Mouse (Mus musculus): ENCODE results near the gene Tmem258. TPM values are rescaled to one million over a fixed set of nuclear protein-coding genes. Genes with fewer than 3 reads are reported as not detected.

The Tmem258 gene
- total and polyA plus RNA-seq, 2 experiments from 2014 or later = 102 to 310 TPM

DNA sequence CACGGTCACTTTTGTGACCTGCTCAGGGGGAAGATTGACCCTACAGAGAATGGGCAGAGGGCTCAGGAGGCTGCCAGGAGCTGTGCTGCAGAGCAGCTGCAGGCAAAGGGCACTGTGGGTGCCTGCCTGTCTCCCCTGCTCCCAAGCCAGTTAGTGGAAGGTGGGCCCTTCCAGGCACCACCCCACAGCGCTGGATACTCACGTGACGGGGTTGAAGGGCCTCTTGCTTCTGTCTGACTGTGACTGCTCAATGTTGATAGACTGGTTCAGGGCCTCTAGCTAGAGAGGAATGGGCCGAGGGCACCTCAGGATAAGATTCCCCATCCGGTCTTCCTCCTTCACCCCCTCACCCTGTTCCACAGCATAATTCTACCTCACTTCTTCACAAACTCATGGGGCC is 15.8 kb downstream of the Tmem258 start:
- H3K27ac ChIP-seq (ENCODE audit: low read depth, low read length) = no peak overlapping the region
- 79% methylated on average over 6 of the region's 6 CpGs for WGBS
- DNase-seq = no peak
- H3K9me3 ChIP-seq (ENCODE audit: low read length) = no peaks in the 10 kb centered on the region
- H3K36me3 ChIP-seq (ENCODE audit: insufficient read depth) = no peaks in the 10 kb centered on the region
- no peak overlapping the region for H3K4me3 ChIP-seq (ENCODE audit: low read depth, low read length)
- no peak overlapping the region for H3K4me2 ChIP-seq (ENCODE audit: low read depth)
- no peak for TF ChIP-seq CTCF (IDR thresholded peaks at IDR 0.05; ENCODE audit: low read depth)
- no peak for ATAC-seq
- H3K27me3 ChIP-seq (ENCODE audit: insufficient read depth, low read length) = no peaks in the 10 kb centered on the region
- no peak overlapping the region for H3K9ac ChIP-seq
- no peaks in the 10 kb centered on the region for H3K4me1 ChIP-seq (ENCODE audit: insufficient read depth)

DNA sequence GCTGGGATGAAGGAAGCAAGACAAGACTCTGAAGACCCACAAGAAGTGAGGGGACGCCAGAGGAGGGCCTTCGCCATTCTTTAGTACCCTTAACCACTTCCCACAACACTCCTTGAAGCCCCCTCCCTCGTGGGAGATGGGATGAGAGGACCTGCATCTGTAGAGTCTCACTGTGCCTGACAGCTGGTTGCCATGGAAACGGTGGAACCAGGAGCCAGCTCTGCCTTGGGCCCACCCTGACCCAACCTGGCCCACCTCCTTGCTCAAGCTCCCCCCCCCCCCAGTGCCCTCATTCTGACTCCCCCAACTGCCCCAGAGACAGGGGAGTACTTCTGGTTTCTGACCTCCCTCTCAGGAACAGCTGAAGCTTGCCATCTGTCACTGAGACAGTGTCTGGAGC is 17.8 kb downstream of the Tmem258 start:
- DNase-seq (no peak), ATAC-seq (0 out of 2 replicates have a peak, but pooled peaks have one; percentile 51)
- no peaks in the 10 kb centered on the region for H3K36me3 ChIP-seq (ENCODE audit: insufficient read depth)

DNA sequence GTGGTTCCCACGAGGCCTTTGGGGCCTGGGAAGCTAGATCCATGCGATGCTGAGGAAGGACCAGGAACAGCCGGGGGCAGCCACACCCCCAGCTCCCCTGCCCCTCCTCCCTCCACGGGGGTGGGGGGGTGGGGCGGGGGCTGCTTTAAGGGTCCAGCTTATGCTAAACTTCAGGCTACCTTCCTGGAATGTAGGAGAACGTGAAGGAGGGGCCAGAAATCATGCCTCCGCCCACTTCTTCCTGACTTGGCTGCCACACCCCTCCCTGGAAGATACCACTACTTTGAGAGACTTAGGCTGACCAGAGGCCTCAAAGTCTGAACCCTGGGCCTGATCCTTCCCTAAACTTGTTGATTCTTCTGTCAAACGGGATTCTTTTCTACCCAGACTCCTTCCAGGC is 18.8 kb downstream of the Tmem258 start:
- Histone ChIP-seq H3K4me1 (ENCODE audit: insufficient read depth) (no peaks in the 10 kb centered on the region), H3K9ac (no peak overlapping the region), H3K4me3 (ENCODE audit: low read depth, low read length) (no peak overlapping the region), H3K36me3 (ENCODE audit: insufficient read depth) (no peaks in the 10 kb centered on the region), H3K4me2 (ENCODE audit: low read depth) (no peak overlapping the region), H3K27me3 (ENCODE audit: insufficient read depth, low read length) (no peaks in the 10 kb centered on the region), H3K9me3 (ENCODE audit: low read length) (no peaks in the 10 kb centered on the region), H3K27ac (ENCODE audit: low read depth, low read length) (no peak overlapping the region)
- DNase-seq = no peak
- ATAC-seq = no peak
- WGBS = 53% methylated on average over 8 of the region's 8 CpGs
- no peak for TF ChIP-seq CTCF (IDR thresholded peaks at IDR 0.05; ENCODE audit: low read depth)

More for the DNA sequence above, 17.8 kb downstream of the Tmem258 start:
- TF ChIP-seq CTCF (IDR thresholded peaks at IDR 0.05; ENCODE audit: low read depth) = no peak
- Histone ChIP-seq H3K27me3 (ENCODE audit: insufficient read depth, low read length) (no peaks in the 10 kb centered on the region), H3K4me2 (ENCODE audit: low read depth) (no peak overlapping the region), H3K4me1 (ENCODE audit: insufficient read depth) (no peaks in the 10 kb centered on the region), H3K4me3 (ENCODE audit: low read depth, low read length) (no peak overlapping the region), H3K9me3 (ENCODE audit: low read length) (no peaks in the 10 kb centered on the region), H3K27ac (ENCODE audit: low read depth, low read length) (no peak overlapping the region), H3K9ac (no peak overlapping the region)
- 67% methylated on average over 4 of the region's 4 CpGs for WGBS

DNA sequence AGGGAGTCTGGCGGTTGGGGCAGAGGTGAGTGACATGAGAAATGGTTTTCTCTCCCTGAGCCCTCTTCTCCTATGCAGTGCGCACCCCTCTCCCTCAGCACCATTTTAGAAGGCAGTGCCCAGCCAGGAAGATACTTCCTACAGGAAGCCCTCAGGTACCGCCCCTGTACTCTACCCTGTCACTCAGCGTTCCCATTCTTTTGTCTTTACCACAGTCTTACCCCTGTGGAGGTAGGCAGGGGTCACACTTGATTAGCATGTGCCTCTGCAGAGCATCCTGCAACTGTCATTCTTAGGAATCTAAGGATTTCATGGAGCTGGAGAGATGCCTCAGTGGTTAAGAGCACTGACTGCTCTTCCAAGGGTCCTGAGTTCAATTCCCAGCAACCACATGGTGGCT is 19.7 kb downstream of the Tmem258 start:
- 74% methylated on average over 4 of the region's 4 CpGs for WGBS
- Histone ChIP-seq H3K27ac (ENCODE audit: low read depth, low read length) (no peak overlapping the region), H3K4me2 (ENCODE audit: low read depth) (no peak overlapping the region), H3K4me1 (ENCODE audit: insufficient read depth) (no peaks in the 10 kb centered on the region), H3K27me3 (ENCODE audit: insufficient read depth, low read length) (no peaks in the 10 kb centered on the region), H3K36me3 (ENCODE audit: insufficient read depth) (no peaks in the 10 kb centered on the region), H3K4me3 (ENCODE audit: low read depth, low read length) (no peak overlapping the region), H3K9me3 (ENCODE audit: low read length) (no peaks in the 10 kb centered on the region), H3K9ac (no peak overlapping the region)
- ATAC-seq (no peak), DNase-seq (no peak)
- TF ChIP-seq CTCF (IDR thresholded peaks at IDR 0.05; ENCODE audit: low read depth) = no peak

DNA sequence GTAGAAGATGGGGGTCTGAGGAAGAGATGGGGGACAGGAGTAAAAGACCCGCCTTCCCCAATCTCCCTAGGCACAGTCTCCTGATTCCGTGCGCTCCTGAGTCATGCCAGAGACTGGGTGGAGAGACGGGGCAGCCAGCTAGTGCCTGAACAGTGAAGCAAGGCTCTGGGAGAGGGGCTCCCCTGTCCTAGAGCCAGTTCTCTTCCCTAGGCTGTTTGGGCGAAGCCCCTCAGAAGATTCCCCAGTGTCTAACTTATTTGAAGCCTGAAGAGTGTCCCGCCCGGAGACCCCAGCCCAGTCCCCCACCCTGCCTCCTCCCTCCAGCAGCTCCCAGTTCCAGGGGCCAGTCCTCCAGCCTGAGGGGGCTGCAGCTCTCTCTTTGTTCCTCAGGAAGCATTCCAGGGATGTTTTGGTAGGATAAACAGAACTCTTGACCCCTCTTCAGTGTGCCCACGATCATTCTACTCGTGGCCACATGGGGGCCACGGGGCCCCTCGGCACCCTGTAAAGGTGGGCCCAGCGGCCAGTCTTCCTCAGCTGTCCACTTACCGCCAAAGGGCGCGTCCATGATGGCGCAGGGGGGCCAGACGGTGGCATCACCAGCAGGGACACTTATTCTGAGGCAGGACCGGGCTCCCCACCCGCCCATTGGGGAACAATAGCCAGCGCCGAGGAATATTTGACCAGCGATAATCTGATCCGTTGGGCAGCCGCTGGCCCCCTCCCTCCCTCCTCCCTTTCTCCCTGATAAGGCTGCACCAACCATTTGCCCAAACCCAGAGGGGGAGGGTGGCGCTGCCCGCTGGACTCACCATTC is 21.0 kb downstream of the Tmem258 start:
- no peak for TF ChIP-seq CTCF (IDR thresholded peaks at IDR 0.05; ENCODE audit: low read depth)
- Histone ChIP-seq H3K36me3 (ENCODE audit: insufficient read depth) (no peaks in the 10 kb centered on the region), H3K4me2 (ENCODE audit: low read depth) (no peak overlapping the region), H3K4me3 (ENCODE audit: low read depth, low read length) (no peak overlapping the region), H3K9ac (no peak overlapping the region), H3K27me3 (ENCODE audit: insufficient read depth, low read length) (no peaks in the 10 kb centered on the region), H3K4me1 (ENCODE audit: insufficient read depth) (no peaks in the 10 kb centered on the region), H3K9me3 (ENCODE audit: low read length) (no peaks in the 10 kb centered on the region), H3K27ac (ENCODE audit: low read depth, low read length) (no peak overlapping the region)
- no peak for DNase-seq
- 39% methylated on average over 26 of the region's 26 CpGs for WGBS
- ATAC-seq = no peak

DNA sequence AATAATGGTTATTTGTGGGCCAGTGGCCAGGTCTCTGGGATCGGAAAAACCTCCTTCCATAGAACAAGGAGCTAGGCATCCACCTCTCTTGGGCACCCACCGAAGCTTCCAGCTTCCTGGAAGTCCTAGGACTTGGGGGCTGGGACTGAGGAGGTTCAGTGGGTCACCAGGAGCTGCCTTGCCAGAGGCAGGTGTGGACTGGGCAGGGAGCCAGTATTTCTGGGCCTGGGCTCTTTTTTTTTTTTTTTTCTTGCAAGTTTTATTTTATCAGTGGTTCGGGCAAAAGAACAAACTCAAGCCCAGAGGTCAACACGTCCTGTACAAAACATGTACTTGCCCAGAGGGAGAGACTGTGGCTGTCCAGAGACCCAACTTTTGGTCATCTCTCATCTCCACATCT is 22.0 kb downstream of the Tmem258 start:
- TF ChIP-seq CTCF (IDR thresholded peaks at IDR 0.05; ENCODE audit: low read depth) = no peak
- Histone ChIP-seq H3K4me1 (ENCODE audit: insufficient read depth) (no peaks in the 10 kb centered on the region), H3K9me3 (ENCODE audit: low read length) (no peaks in the 10 kb centered on the region), H3K4me3 (ENCODE audit: low read depth, low read length) (no peak overlapping the region), H3K36me3 (ENCODE audit: insufficient read depth) (no peaks in the 10 kb centered on the region), H3K9ac (no peak overlapping the region), H3K27ac (ENCODE audit: low read depth, low read length) (no peak overlapping the region), H3K27me3 (ENCODE audit: insufficient read depth, low read length) (no peaks in the 10 kb centered on the region), H3K4me2 (ENCODE audit: low read depth) (no peak overlapping the region)
- 79% methylated on average over 4 of the region's 4 CpGs for WGBS
- DNase-seq = no peak
- ATAC-seq = no peak

DNA sequence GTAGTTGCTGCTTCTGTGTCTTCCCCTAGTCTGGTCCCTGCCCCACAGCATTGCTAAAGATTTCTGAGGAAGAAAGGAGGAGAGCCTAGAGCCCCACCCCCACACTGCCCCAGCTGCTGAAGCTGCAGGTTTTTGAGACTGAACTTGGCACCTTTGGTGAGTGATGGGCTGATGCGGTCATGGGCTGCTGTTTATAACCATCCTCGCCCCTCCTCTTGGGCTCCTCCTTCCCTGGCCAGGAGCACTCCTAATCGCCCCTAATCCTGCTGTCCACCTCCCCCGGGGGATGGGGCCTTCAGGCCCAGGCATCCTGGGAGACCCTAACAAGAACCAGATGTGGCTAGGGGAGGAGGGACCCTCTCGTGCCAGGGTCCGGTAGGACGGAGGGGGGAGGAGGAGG is 27.2 kb downstream of the Tmem258 start:
- H3K27ac ChIP-seq (ENCODE audit: low read depth, low read length) = no peak overlapping the region
- H3K9me3 ChIP-seq (ENCODE audit: low read length) = no peaks in the 10 kb centered on the region
- no peak for DNase-seq
- no peaks in the 10 kb centered on the region for H3K27me3 ChIP-seq (ENCODE audit: insufficient read depth, low read length)
- no peak overlapping the region for H3K4me3 ChIP-seq (ENCODE audit: low read depth, low read length)
- no peaks in the 10 kb centered on the region for H3K36me3 ChIP-seq (ENCODE audit: insufficient read depth)
- ATAC-seq = no peak
- no peak overlapping the region for H3K4me2 ChIP-seq (ENCODE audit: low read depth)
- no peaks in the 10 kb centered on the region for H3K4me1 ChIP-seq (ENCODE audit: insufficient read depth)
- no peak for TF ChIP-seq CTCF (IDR thresholded peaks at IDR 0.05; ENCODE audit: low read depth)
- 18% methylated on average over 7 of the region's 7 CpGs for WGBS
- no peak overlapping the region for H3K9ac ChIP-seq
